Mouse (Mus musculus) myocyte (in vitro differentiated cells): ENCODE measurements at regions not wholly inside any gene's neighbourhood (a gene's known extent, or its start where the extent isn't known, plus 50 kb on each side); places are given as distances from the start of the nearest gene placed in this dataset.

ENCODE experiments used
- CEBPB ChIP-seq: IDR thresholded peaks from 2 replicates; pipeline ENCODE4 v1.6.1; 2011; ENCODE audit warnings: mild to moderate bottlenecking, moderate library complexity; ENCODE audit not compliant: poor library complexity, insufficient read depth, severe bottlenecking
- E2F4 ChIP-seq: IDR thresholded peaks from one replicate; pipeline ENCODE4 v1.6.1; 2011; ENCODE audit warnings: mild to moderate bottlenecking, control low read depth, moderate library complexity; ENCODE audit not compliant: insufficient read depth
- MAX ChIP-seq: IDR thresholded peaks from one replicate; pipeline ENCODE4 v1.6.1; 2011; ENCODE audit warnings: low read depth, mild to moderate bottlenecking, control low read depth
- MYOD1 ChIP-seq, 3 experiments: IDR thresholded peaks; one replicate each; pipeline ENCODE4 v1.6.1; 2011; ENCODE audit warnings: control low read depth in 2 of 3, low read depth in 2 of 3, mild to moderate bottlenecking in 2 of 3, moderate library complexity in 1 of 3; ENCODE audit not compliant: insufficient read length in 2 of 3, control insufficient read depth in 1 of 3
- MYOG ChIP-seq, 3 experiments: IDR thresholded peaks; one replicate each; pipeline ENCODE4 v1.6.1; 2011; ENCODE audit warnings: control low read depth in 2 of 3, low read depth in 2 of 3, mild to moderate bottlenecking in 2 of 3; ENCODE audit not compliant: insufficient read length in 2 of 3, control insufficient read depth in 1 of 3, insufficient read depth in 1 of 3
- POLR2A ChIP-seq: IDR thresholded peaks from one replicate; pipeline ENCODE4 v1.6.1; 2011; ENCODE audit warnings: low read depth, mild to moderate bottlenecking, control low read depth, moderate library complexity; ENCODE audit not compliant: insufficient read length
- POLR2AphosphoS2 ChIP-seq: IDR thresholded peaks from one replicate; pipeline ENCODE4 v1.6.1; 2011; ENCODE audit warnings: low read depth, control low read depth; ENCODE audit not compliant: insufficient read length
- REST ChIP-seq: IDR thresholded peaks from one replicate; pipeline ENCODE4 v1.6.1; 2011; ENCODE audit warnings: mild to moderate bottlenecking, control low read depth, moderate library complexity; ENCODE audit not compliant: insufficient read depth, insufficient read length
- SRF ChIP-seq: IDR thresholded peaks from one replicate; pipeline ENCODE4 v1.6.1; 2011; ENCODE audit warnings: low read depth; ENCODE audit not compliant: control insufficient read depth, insufficient read length
- TCF12 ChIP-seq: IDR thresholded peaks from one replicate; pipeline ENCODE4 v1.6.1; 2011; ENCODE audit warnings: mild to moderate bottlenecking, control low read depth; ENCODE audit not compliant: poor library complexity, insufficient read depth, severe bottlenecking
- TCF3 ChIP-seq: IDR thresholded peaks from one replicate; pipeline ENCODE4 v1.6.1; 2011; ENCODE audit warnings: low read depth, control low read depth; ENCODE audit not compliant: insufficient read length

GRCm38 (mm10) chr12:26885831-26886634, 417.0 kb downstream of the Cmpk2 start:
- TF ChIP-seq POLR2A (no peak), REST (no peak), MYOG (IDR thresholded peaks at IDR 0.05; ENCODE audit: control insufficient read depth in 1 of 3, insufficient read depth in 1 of 3, insufficient read length in 2 of 3, low read depth in 2 of 3) (no peak), E2F4 (no peak), TCF12 (no peak), MYOD1 (IDR thresholded peaks at IDR 0.05; ENCODE audit: control insufficient read depth in 1 of 3, insufficient read length in 2 of 3, low read depth in 2 of 3) (no peak), MAX (no peak), TCF3 (no peak), CEBPB (no peak), POLR2AphosphoS2 (no peak), SRF (no peak)
